Mouse (Mus musculus) G1E (cell line): ENCODE measurements around the gene Smtnl1. TPM values are rescaled to one million over a fixed set of nuclear protein-coding genes. Genes with fewer than 3 reads are reported as not detected.

Experiments used
- ATAC-seq: 2 replicates; pipeline ENCODE4 v1.8.0; 2016; ENCODE audit warnings: mild to moderate bottlenecking; ENCODE audit not compliant: insufficient number of reproducible peaks, poor library complexity, low FRiP score, severe bottlenecking; ENCODE audit errors: extremely low read depth
- DNase-seq: peaks from one replicate; pipeline ENCODE4 v3.0.0; 2012; ENCODE audit warnings: low spot score
- H3K27me3 ChIP-seq: 2 replicates; pipeline ENCODE4 v1.6.1; 2012; ENCODE audit warnings: mild to moderate bottlenecking, low read length, inconsistent platforms; ENCODE audit not compliant: insufficient read depth
- H3K36me3 ChIP-seq: replicated peaks from 2 replicates; pipeline ENCODE3; 2012; ENCODE audit warnings: mild to moderate bottlenecking, inconsistent platforms
- H3K4me1 ChIP-seq: 2 replicates; pipeline ENCODE4 v1.6.1; 2012; ENCODE audit warnings: low read depth, low read length, inconsistent platforms, mixed read lengths; ENCODE audit not compliant: insufficient read depth
- H3K4me3 ChIP-seq: 2 replicates; pipeline ENCODE4 v1.5.1; 2012; ENCODE audit warnings: low read depth, mild to moderate bottlenecking, inconsistent platforms, low read length, moderate library complexity, mixed read lengths
- H3K9me3 ChIP-seq: replicated peaks from 2 replicates; pipeline ENCODE4 v1.6.1; 2012; ENCODE audit warnings: inconsistent platforms
- CTCF ChIP-seq: IDR thresholded peaks from 2 replicates; pipeline ENCODE4 v1.5.1; 2012; ENCODE audit warnings: low read depth, low read length, inconsistent platforms, mixed read lengths
- GATA1 ChIP-seq: IDR thresholded peaks from 2 replicates; pipeline ENCODE4 v1.6.1; 2012; ENCODE audit warnings: borderline replicate concordance, low read length, inconsistent platforms, mixed read lengths
- GATA2 ChIP-seq: IDR thresholded peaks from 2 replicates; pipeline ENCODE4 v1.6.1; 2012; ENCODE audit warnings: low read depth, low read length, inconsistent platforms, borderline replicate concordance
- POLR2AphosphoS5 ChIP-seq: IDR thresholded peaks from 2 replicates; pipeline ENCODE4 v1.6.1; 2012; ENCODE audit warnings: low read depth, low read length, inconsistent platforms; ENCODE audit not compliant: insufficient replicate concordance
- TAL1 ChIP-seq: conservative IDR thresholded peaks from 2 replicates; pipeline ENCODE4 v1.6.1; 2012; ENCODE audit warnings: low read depth, low read length, inconsistent platforms, mixed read lengths
- polyA plus RNA-seq: library from polyadenylated mRNA; stranded (reverse); fragments of >175 nt; gene quantifications from 2 replicates; pipeline ENCODE4 v1.2.3, GENCODE M21; 2012
- total RNA-seq, 2 experiments: library from RNA; stranded (forward) in 1 of 2; stranded (reverse) in 1 of 2; fragments of 200-1000 nt in 1 of 2; fragments of >200 nt in 1 of 2; fragmentation: Nextera tagmentation in 1 of 2; gene quantifications; 2 replicates each; pipeline ENCODE4 v1.2.3; 2014 to 2017

Gene Smtnl1
- total RNA-seq (2014; fragmentation: Nextera tagmentation) (not detected in 2 replicates), total RNA-seq (2017) (not detected in 2 replicates), polyA plus RNA-seq (not detected in 2 replicates)

GRCm38 (mm10) chr2:84822552-84822951, at the start of gene Smtnl1:
Gene Smtnl1 (minus strand): TSS chr2:84822652.
- Histone ChIP-seq H3K4me3 (no peak within 1 kb of the TSS), H3K27me3 (peaks cover 42% of the 10 kb centered on the region), H3K4me1 (peaks cover 25% of the 10 kb centered on the region), H3K9me3 (no peaks in the 10 kb centered on the region), H3K36me3 (no peaks in the 10 kb centered on the region)
- TF ChIP-seq CTCF, result no peak
- TF ChIP-seq GATA1, result no peak
- TF ChIP-seq TAL1, result no peak
- TF ChIP-seq POLR2AphosphoS5, result no peak
- TF ChIP-seq GATA2, result no peak
- DNase-seq (no peak), ATAC-seq (no peak)

GRCm38 (mm10) chr2:84870623-84871160, 48.2 kb upstream of the Smtnl1 start:
- ATAC-seq (no peak), DNase-seq (no peak)
- Histone ChIP-seq H3K4me3 (no peak overlapping the region), H3K9me3 (peaks cover 12% of the 10 kb centered on the region), H3K36me3 (no peaks in the 10 kb centered on the region), H3K27me3 (peaks cover 54% of the 10 kb centered on the region), H3K4me1 (peaks cover 15% of the 10 kb centered on the region)
- TF ChIP-seq POLR2AphosphoS5, result no peak
- TF ChIP-seq GATA2, result no peak
- no peak for TF ChIP-seq GATA1
- TF ChIP-seq CTCF, result no peak
- no peak for TF ChIP-seq TAL1

GRCm38 (mm10) chr2:84868977-84869376, 46.5 kb upstream of the Smtnl1 start:
- Histone ChIP-seq H3K36me3 (no peaks in the 10 kb centered on the region), H3K27me3 (peaks cover 61% of the 10 kb centered on the region), H3K4me3 (no peak overlapping the region), H3K9me3 (peaks cover 12% of the 10 kb centered on the region), H3K4me1 (peaks cover 16% of the 10 kb centered on the region)
- no peak for TF ChIP-seq GATA2
- no peak for TF ChIP-seq TAL1
- no peak for TF ChIP-seq CTCF
- TF ChIP-seq GATA1, result no peak
- TF ChIP-seq POLR2AphosphoS5, result no peak
- ATAC-seq (no peak; the same call in 1 of the 2 replicates), DNase-seq (no peak)

- Histone ChIP-seq H3K4me3 (no peak overlapping the region), H3K9me3 (peaks cover 12% of the 10 kb centered on the region), H3K4me1 (peaks cover 16% of the 10 kb centered on the region), H3K36me3 (no peaks in the 10 kb centered on the region), H3K27me3 (peaks cover 63% of the 10 kb centered on the region)
- TF ChIP-seq POLR2AphosphoS5 (no peak), GATA2 (no peak), CTCF (peak; percentile 91)
- DNase-seq, result peak; percentile 68
- ATAC-seq, result peak; percentile 76
These were observed 46.1 kb upstream of the Smtnl1 start for GRCm38 (mm10) chr2:84868521-84868943.

- no peak for DNase-seq
- Histone ChIP-seq H3K27me3 (peaks cover 70% of the 10 kb centered on the region), H3K4me3 (no peak overlapping the region), H3K9me3 (no peaks in the 10 kb centered on the region), H3K4me1 (peaks cover 16% of the 10 kb centered on the region), H3K36me3 (no peaks in the 10 kb centered on the region)
- no peak for ATAC-seq
- no peak for TF ChIP-seq GATA1
- TF ChIP-seq CTCF, result peak; percentile 47
These were observed 43.4 kb upstream of the Smtnl1 start for GRCm38 (mm10) chr2:84865616-84866571.

GRCm38 (mm10) chr2:84862231-84862630, 39.8 kb upstream of the Smtnl1 start:
- no peak for ATAC-seq
- DNase-seq, result no peak
- TF ChIP-seq GATA2, result no peak
- TF ChIP-seq TAL1, result no peak
- no peak for TF ChIP-seq CTCF
- no peak for TF ChIP-seq POLR2AphosphoS5
- no peak for TF ChIP-seq GATA1
- no peak overlapping the region for H3K4me3 ChIP-seq
- H3K4me1 ChIP-seq, result peaks cover 9% of the 10 kb centered on the region
- H3K27me3 ChIP-seq, result peaks cover 79% of the 10 kb centered on the region
- no peaks in the 10 kb centered on the region for H3K9me3 ChIP-seq
- H3K36me3 ChIP-seq, result no peaks in the 10 kb centered on the region
